Comparison of ENCODE assay signal across 24 mouse cellular contexts in the genomic region with DNA sequence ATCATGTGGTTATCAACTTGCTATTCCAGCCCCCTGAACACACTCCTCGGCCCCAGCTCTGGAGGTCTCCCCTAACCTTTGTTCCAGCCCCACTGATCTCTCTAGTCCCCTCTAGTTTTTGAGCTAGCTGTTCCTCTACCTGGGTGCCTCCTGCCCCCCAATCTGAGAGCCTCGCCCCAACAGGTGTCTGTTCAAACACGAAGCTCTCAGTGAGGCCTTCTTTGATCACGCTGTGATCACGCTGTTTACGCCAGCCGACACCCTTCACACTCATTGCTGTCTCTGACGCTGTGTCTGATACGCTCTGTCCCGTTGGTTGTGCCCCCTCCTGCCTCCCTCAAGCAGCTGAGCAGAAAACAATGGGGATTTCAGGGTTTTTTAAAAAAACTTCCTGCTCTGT. TPM values are rescaled to one million over a fixed set of nuclear protein-coding genes. Genes with fewer than 3 reads are reported as not detected.
"Had no signal": no experiment of that assay in that cellular context is flagged by ENCODE, and none has a peak within 500 bp of the region (broad histone marks: within the 10 kb centered on the region; RNA-seq: fewer than 3 reads in every experiment).

No protein-coding gene starts in this region.

- H3K9ac ChIP-seq: liver, embryonic 14.5 days; liver, postnatal 0 days; lung, embryonic 14.5 days had no signal

- H3K36me3 ChIP-seq: midbrain, embryonic 10.5 days had no signal

- ATAC-seq: intestine, postnatal 0 days; liver, postnatal 0 days; lung, postnatal 0 days had no signal

- H3K4me2 ChIP-seq: lung, embryonic 14.5 days had no signal

- DNase-seq: kidney, adult 2 months; kidney, postnatal 25 days; layer of hippocampus, adult 9-11 months; liver, postnatal 0 days; lung, embryonic 14.5 days; midbrain, embryonic 14.5 days; right cerebral cortex, adult 18-20 months; right cerebral cortex, postnatal 14 days; right cerebral cortex, postnatal 4 days had no signal

- H3K9me3 ChIP-seq: megakaryocyte, embryonic 14.5 days; midbrain, embryonic 10.5 days had no signal

- H3K27ac ChIP-seq: kidney, postnatal 0 days; layer of hippocampus, adult 2 months; liver, embryonic 14.5 days; midbrain, embryonic 10.5 days; stomach, postnatal 0 days had no signal

- H3K4me3 ChIP-seq: layer of hippocampus, adult 2 months; megakaryocyte, embryonic 14.5 days; midbrain, embryonic 10.5 days had no signal

RNA-seq across cellular contexts. Expression of a gene that starts 9.2 kb away (rescaled TPM):
- total RNA-seq: layer of hippocampus, adult 2 months; layer of hippocampus, postnatal 25 days; left cerebral cortex, adult 18-20 months; left cerebral cortex, postnatal 36 days; liver, adult 2 months had no signal
- polyA plus RNA-seq: intestine, embryonic 14.5 days; intestine, postnatal 0 days; kidney, adult 2 months; large intestine, adult 2 months; liver, adult 2 months; liver, postnatal 0 days; lung, embryonic 14.5 days; lung, postnatal 0 days; stomach, embryonic 14.5 days; stomach, postnatal 0 days had no signal
